Mouse (Mus musculus): ENCODE measurements around the gene Slpi. TPM values are rescaled to one million over a fixed set of nuclear protein-coding genes. Genes with fewer than 3 reads are reported as not detected.

The Slpi gene
- total RNA-seq (2023), result 7.1 TPM

DNA sequence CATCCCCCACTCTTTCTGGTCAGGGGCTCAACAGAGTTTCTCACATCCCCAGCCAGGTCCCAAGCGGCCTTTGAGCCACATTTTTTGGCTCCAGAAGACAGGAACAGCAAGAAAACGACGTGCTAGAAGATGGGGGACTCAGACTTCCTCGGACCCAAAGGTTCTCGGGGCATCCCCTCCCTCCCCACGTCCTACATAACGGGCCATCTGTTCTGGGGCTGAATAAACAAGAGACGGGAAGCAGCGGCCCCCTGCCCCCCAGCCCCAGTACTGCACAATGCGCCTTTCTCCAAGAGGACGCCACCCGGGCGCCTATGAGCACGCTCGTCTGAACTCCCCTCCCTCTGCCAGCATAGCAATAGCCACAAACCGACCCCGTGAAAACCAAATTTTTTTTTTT is at the start of gene Slpi:
TSS of gene Slpi (minus strand) at position 76 of the 400 bp plus-strand sequence.

DNA sequence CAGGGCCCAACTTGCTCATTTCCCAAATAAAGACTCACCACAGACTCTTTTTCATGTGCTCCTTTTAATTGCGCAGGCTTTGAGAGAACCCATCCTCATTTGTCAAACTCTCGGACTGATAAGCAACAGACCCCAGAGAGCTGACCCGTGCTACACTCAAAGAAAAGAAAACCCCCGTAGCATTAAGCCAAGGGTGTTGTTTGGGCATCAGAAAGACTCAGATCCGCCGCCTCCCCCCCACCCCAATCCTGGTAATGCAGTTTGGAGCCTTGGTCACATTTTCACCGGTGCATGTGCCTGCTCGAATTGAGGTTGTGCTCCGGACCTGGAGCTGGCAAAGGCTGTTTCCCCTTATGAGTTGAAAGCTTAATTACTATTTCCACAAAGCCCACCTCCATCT is 16.2 kb upstream of the Slpi start, which contains the start of gene Matn4:
TSS of gene Matn4 (minus strand) at position 101 of the 400 bp plus-strand sequence.

DNA sequence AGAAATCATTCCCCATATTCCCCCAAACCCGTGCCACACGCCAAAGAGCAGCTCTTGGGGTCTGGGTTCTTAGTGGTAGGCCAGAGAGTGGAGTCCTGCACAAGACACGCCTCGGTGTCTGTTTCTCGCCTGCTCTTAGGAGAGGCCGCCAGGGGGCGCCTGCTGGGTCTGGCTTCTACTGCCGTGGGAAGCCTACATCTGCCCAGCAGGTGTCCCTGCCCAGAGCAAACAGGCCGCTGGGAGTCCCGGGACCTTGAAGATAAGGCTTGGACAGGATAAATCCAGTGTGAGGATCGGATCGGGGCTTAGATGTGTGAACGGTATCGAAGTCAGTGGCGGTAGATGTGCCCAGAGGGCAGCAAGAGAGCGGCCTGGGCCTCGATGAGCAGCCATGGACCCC is 14.0 kb upstream of the Slpi start, which contains the start of gene Rbpjl:
TSS of gene Rbpjl (plus strand) at position 236 of the 400 bp plus-strand sequence.

DNA sequence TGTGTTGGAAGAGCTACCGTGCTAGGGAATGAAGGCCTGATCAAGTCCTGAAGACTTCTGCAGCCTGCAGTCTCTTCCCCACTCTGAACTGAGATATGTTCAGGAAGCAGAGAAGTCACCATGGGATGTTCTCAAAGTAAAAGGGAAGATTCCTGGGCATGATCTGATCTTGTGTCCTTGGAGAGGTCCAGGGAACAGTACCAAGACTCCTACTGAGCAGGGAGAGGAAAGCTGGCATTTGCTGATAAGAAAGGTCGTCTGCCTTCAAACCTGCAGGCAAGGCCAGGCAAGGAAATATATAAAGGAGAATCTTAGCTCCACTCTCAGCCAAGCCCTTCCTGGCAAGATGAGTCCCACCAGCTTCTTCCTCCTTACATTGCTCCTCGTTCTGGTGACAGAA is 56.5 kb downstream of the Slpi start, which contains the start of gene Svs5:
TSS of gene Svs5 (plus strand) at position 301 of the 400 bp plus-strand sequence.

DNA sequence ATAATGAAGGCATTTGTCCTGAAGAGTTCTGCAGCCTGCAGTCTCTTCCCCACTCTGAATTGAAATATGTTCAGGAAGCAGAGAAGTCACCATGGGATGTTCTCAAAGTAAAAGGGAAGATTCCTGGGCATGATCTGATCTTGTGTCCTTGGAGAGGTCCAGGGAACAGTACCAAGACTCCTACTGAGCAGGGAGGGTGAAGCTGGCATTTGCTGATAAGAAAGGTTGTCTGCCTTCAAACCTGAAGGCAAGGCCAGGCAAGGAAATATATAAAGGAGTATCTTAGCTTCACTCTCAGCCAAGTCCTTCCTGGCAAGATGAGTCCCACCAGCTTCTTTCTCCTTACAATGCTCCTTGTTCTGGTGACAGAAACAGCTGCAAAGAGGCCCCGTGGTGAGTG is 72.4 kb downstream of the Slpi start, which contains the start of gene Svs6:
TSS of gene Svs6 (plus strand) at position 301 of the 400 bp plus-strand sequence.

Other genes starting within 250 kb of the Slpi start
- gene Kcns1, start 218.0 kb downstream of the Slpi start, total RNA-seq (2023), result not detected
- gene Wfdc5, start 206.4 kb downstream of the Slpi start, total RNA-seq (2023), result not detected
- gene Wfdc12, start 198.5 kb downstream of the Slpi start, total RNA-seq (2023), result not detected
- not detected for gene Wfdc15a, start 189.0 kb downstream of the Slpi start, total RNA-seq (2023)
- gene Wfdc15b, start 167.4 kb downstream of the Slpi start, total RNA-seq (2023), result not detected
- not detected for gene Svs2, start 150.6 kb downstream of the Slpi start, total RNA-seq (2023)
- gene Svs3b, start 132.5 kb downstream of the Slpi start, total RNA-seq (2023), result not detected
- not detected for gene Svs4, start 110.6 kb downstream of the Slpi start, total RNA-seq (2023)
- not detected for gene Svs3a, start 99.8 kb downstream of the Slpi start, total RNA-seq (2023)
- gene Svs6, start 72.3 kb downstream of the Slpi start, total RNA-seq (2023), result not detected
- gene Svs5, start 56.4 kb downstream of the Slpi start, total RNA-seq (2023), result not detected
- not detected for gene Rbpjl, start 14.0 kb upstream of the Slpi start, total RNA-seq (2023)
- not detected for gene Matn4, start 16.1 kb upstream of the Slpi start, total RNA-seq (2023)
- gene Sdc4, start 54.8 kb upstream of the Slpi start, total RNA-seq (2023), result 12.5 TPM
- gene Sys1, start 67.9 kb upstream of the Slpi start, total RNA-seq (2023), result 55.4 TPM
- gene Gm20458, start 71.9 kb upstream of the Slpi start, total RNA-seq (2023), result 0.56 TPM
- not detected for gene Trp53tg5, start 84.6 kb upstream of the Slpi start, total RNA-seq (2023)
- 4.5 TPM for gene Dbndd2, start 97.0 kb upstream of the Slpi start, total RNA-seq (2023)
- 67.9 TPM for gene Pigt, start 108.4 kb upstream of the Slpi start, total RNA-seq (2023)
- gene Wfdc2, start 173.3 kb upstream of the Slpi start, total RNA-seq (2023), result not detected
- not detected for gene Spint3, start 184.4 kb upstream of the Slpi start, total RNA-seq (2023)
- not detected for gene Wfdc6a, start 196.4 kb upstream of the Slpi start, total RNA-seq (2023)
- gene Eppin, start 204.5 kb upstream of the Slpi start, total RNA-seq (2023), result not detected
- not detected for gene Wfdc6b, start 224.4 kb upstream of the Slpi start, total RNA-seq (2023)
- not detected for gene Wfdc8, start 224.5 kb upstream of the Slpi start, total RNA-seq (2023)
- gene Wfdc16, start 249.7 kb upstream of the Slpi start, total RNA-seq (2023), result not detected

Data from CD4-positive naive resting alpha-beta T cell, adult 76 days (primary cell).